Mouse (Mus musculus) embryo, embryonic 10 days (tissue): Measurements from ENCODE around the gene Cd36.

ENCODE experiments used
- DNase-seq: peaks from one replicate; pipeline ENCODE4 v3.0.0-alpha.2; 2015; ENCODE audit warnings: low spot score

The Cd36 gene

GRCm38 (mm10) chr5:17806774-17807377 is 81.7 kb downstream of the Cd36 start:
- no peak for DNase-seq

- DNase-seq: peak; percentile 81
Observed at GRCm38 (mm10) chr5:17776571-17776970, 112.0 kb downstream of the Cd36 start.

- no peak for DNase-seq
Observed at GRCm38 (mm10) chr5:17770328-17770727, 118.3 kb downstream of the Cd36 start.

GRCm38 (mm10) chr5:17766006-17766677 is 122.5 kb downstream of the Cd36 start:
- DNase-seq: peak; percentile 65

DNA sequence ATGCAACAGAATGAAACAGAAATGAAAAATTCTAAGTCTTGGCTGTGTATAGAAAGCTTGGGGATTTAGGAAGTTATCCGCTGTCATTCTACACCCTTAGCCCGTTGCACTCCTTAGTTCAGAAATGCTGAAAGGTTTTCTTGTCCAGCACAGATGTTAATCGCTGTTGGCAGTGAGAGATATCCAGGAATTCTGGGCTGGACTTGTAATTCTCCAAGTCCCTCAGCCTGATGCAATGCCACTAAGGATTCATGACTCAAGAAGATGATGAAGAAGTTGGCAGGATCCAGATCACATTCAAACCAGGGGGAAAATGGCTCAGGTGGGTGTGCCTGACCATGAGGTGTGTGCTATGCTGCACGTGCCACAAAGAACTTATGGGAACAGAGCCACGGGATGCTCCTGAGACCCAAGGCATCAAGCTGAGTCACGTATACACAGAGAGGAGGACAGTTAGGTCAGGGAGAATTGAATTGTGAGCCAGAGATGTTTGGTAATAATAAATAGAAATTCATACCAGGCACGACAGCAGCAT is 135.1 kb downstream of the Cd36 start:
- no peak for DNase-seq

- DNase-seq: no peak
Observed at GRCm38 (mm10) chr5:17748293-17748692, 140.3 kb downstream of the Cd36 start.

GRCm38 (mm10) chr5:17747143-17747542 is 141.5 kb downstream of the Cd36 start:
- DNase-seq: peak; percentile 59

GRCm38 (mm10) chr5:17746520-17746919 is 142.1 kb downstream of the Cd36 start:
- DNase-seq: no peak

- DNase-seq: peak; percentile 12
Observed at GRCm38 (mm10) chr5:17739805-17740204, 148.8 kb downstream of the Cd36 start.
